Mouse (Mus musculus): Measurements from ENCODE around the gene Lbr.

- TF ChIP-seq CTCF (IDR thresholded peaks at IDR 0.05; ENCODE audit: borderline replicate concordance, insufficient read depth, low read depth, low read length), result no peak
- no peak for TF ChIP-seq POLR2A (IDR thresholded peaks at IDR 0.05; ENCODE audit: borderline replicate concordance, insufficient read depth, low read length)
Observed at GRCm38 (mm10) chr1:181864971-181865862, 22.4 kb upstream of the Lbr start.

All from cerebellum, adult 2 months (tissue).